Mouse (Mus musculus) ES-Bruce4 (cell line): ENCODE measurements around the gene Gm10358. TPM values are rescaled to one million over a fixed set of nuclear protein-coding genes. Genes with fewer than 3 reads are reported as not detected.
"Not testable (repeated sequence)": the region's sequence is repeated elsewhere in the genome, so short reads cannot be mapped to it uniquely, and the experiment has no call there.

ENCODE experiments used
- H3K27ac ChIP-seq: 2 replicates; pipeline ENCODE4 v1.5.1; 2012; ENCODE audit warnings: low read length, inconsistent platforms; ENCODE audit not compliant: insufficient read depth
- H3K27me3 ChIP-seq: 2 replicates; pipeline ENCODE4 v1.6.1; 2012; ENCODE audit warnings: mild to moderate bottlenecking, low read length, inconsistent platforms; ENCODE audit not compliant: control insufficient read depth, poor library complexity, insufficient read depth, severe bottlenecking
- H3K36me3 ChIP-seq: 2 replicates; pipeline ENCODE4 v1.6.1; 2012; ENCODE audit warnings: inconsistent platforms, mild to moderate bottlenecking, low read length, moderate library complexity; ENCODE audit not compliant: control insufficient read depth, poor library complexity, insufficient read depth, severe bottlenecking
- H3K4me1 ChIP-seq: one replicate; pipeline ENCODE4 v1.8.1; 2011; ENCODE audit warnings: low read length; ENCODE audit not compliant: control insufficient read depth, insufficient read depth
- H3K4me3 ChIP-seq: 2 replicates; pipeline ENCODE4 v1.5.1; 2011; ENCODE audit warnings: low read depth, mild to moderate bottlenecking, low read length
- H3K9ac ChIP-seq: 2 replicates; pipeline ENCODE4 v1.6.1; 2012; ENCODE audit warnings: low read depth, mild to moderate bottlenecking, inconsistent platforms; ENCODE audit not compliant: poor library complexity, severe bottlenecking
- H3K9me3 ChIP-seq: replicated peaks from 2 replicates; pipeline ENCODE4 v1.6.1; 2012; ENCODE audit warnings: mild to moderate bottlenecking, low read length, inconsistent platforms; ENCODE audit not compliant: control insufficient read depth, poor library complexity, insufficient read depth, severe bottlenecking
- CTCF ChIP-seq: IDR thresholded peaks from one replicate; pipeline ENCODE4 v1.8.1; 2011; ENCODE audit warnings: low read depth, low read length
- EP300 ChIP-seq: IDR thresholded peaks from 2 replicates; pipeline ENCODE4 v1.6.1; 2011; ENCODE audit warnings: low read depth, low read length; ENCODE audit not compliant: insufficient read depth
- POLR2A ChIP-seq: IDR thresholded peaks from one replicate; pipeline ENCODE4 v1.8.1; 2011; ENCODE audit warnings: low read length; ENCODE audit not compliant: insufficient read depth
- polyA plus RNA-seq: library from polyadenylated mRNA; stranded (reverse); fragments of >200 nt; gene quantifications from 2 replicates; pipeline ENCODE4 v1.2.4, GENCODE M21; 2011; ENCODE audit warnings: low read depth; ENCODE audit not compliant: missing spikeins, insufficient read depth, insufficient read length

Gm10358 gene
- polyA plus RNA-seq: 0.55 and 0.60 TPM in 2 replicates

- no peaks in the 10 kb centered on the region for H3K36me3 ChIP-seq
Measured at GRCm38 (mm10) chr8:75406489-75406888, at the start of gene Gm10358. TSS of gene Gm10358 (minus strand) at chr8:75406589.

DNA sequence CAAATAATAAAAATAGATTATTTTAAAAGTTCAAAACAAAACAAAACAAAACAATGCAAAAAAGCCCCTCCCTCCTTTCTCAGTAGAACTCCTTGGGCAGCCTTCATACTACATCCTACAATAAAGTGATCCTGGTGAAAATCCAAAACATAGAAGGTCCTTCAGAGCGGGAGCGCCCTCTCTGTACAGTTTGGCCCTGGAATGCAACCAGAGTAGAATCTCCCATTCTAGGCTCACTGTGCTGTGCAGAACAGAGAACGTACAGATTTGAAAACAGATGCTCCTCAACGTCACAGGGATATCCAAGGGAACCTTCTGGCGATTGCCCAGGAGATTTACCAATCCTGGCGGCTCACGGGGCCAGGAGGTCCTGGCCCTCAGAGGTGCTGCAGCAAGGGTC lies 42.0 kb upstream of the Gm10358 start, which contains the start of gene Iqcm:
Gene Iqcm (plus strand): TSS at position 301 of the 400 bp plus-strand sequence.
- Histone ChIP-seq H3K4me1 (no peaks in the 10 kb centered on the region), H3K27ac (no peak within 1 kb of the TSS), H3K27me3 (no peaks in the 10 kb centered on the region), H3K36me3 (no peaks in the 10 kb centered on the region), H3K9me3 (peaks cover 14% of the 10 kb centered on the region), H3K9ac (no peak within 1 kb of the TSS), H3K4me3 (no peak within 1 kb of the TSS)
- TF ChIP-seq POLR2A (no peak), EP300 (no peak), CTCF (no peak)

More at GRCm38 (mm10) chr8:75406489-75406888, at the start of gene Gm10358:
- Histone ChIP-seq H3K9ac (no peak within 1 kb of the TSS), H3K4me1 (no peaks in the 10 kb centered on the region), H3K27ac (no peak within 1 kb of the TSS), H3K4me3 (no peak within 1 kb of the TSS), H3K27me3 (no peaks in the 10 kb centered on the region), H3K9me3 (no peaks in the 10 kb centered on the region)
- no peak for TF ChIP-seq EP300
- no peak for TF ChIP-seq POLR2A
- TF ChIP-seq CTCF: no peak

DNA sequence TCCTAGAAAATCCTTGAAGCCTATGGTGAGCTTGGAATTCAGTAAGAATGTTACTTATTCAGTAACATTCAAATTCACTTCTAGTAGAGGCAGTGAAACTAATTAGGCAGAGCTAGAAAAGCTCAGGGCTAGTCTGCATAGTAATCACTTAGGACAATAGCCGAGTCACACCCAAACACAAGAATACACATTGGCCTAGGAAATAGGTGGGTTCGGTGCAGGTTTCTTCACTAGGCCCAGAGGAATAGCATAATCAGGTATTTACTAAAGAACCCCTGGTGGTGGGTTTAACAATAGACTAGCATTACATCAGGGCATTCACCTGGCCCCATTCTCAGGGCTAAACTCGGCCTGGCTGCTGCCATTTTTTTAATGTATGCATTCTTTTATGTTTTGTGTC lies 9.3 kb upstream of the Gm10358 start:
- H3K9me3 ChIP-seq: peaks cover 23% of the 10 kb centered on the region
- not testable (repeated sequence) for H3K4me1 ChIP-seq, H3K4me3 ChIP-seq, H3K27me3 ChIP-seq, H3K36me3 ChIP-seq, H3K9ac ChIP-seq
- TF ChIP-seq EP300: 0 out of 2 replicates have a peak, but pooled peaks have one; percentile 6
- H3K27ac ChIP-seq: peak overlapping the region; percentile 79

GRCm38 (mm10) chr8:75384770-75385290 lies 21.6 kb downstream of the Gm10358 start:
- no peaks in the 10 kb centered on the region for H3K27me3 ChIP-seq
- H3K9me3 ChIP-seq: no peaks in the 10 kb centered on the region
- H3K4me3 ChIP-seq: no peak overlapping the region
- no peaks in the 10 kb centered on the region for H3K4me1 ChIP-seq
- TF ChIP-seq POLR2A: no peak
- TF ChIP-seq EP300: no peak
- no peak for TF ChIP-seq CTCF
- H3K9ac ChIP-seq: no peak overlapping the region
- no peak overlapping the region for H3K27ac ChIP-seq
- H3K36me3 ChIP-seq: no peaks in the 10 kb centered on the region

GRCm38 (mm10) chr8:75375530-75376123 lies 30.8 kb downstream of the Gm10358 start:
- no peaks in the 10 kb centered on the region for H3K27me3 ChIP-seq
- H3K9ac ChIP-seq: no peak overlapping the region
- H3K27ac ChIP-seq: no peak overlapping the region
- no peak for TF ChIP-seq CTCF
- TF ChIP-seq POLR2A: no peak
- no peak for TF ChIP-seq EP300
- no peak overlapping the region for H3K4me3 ChIP-seq
- no peaks in the 10 kb centered on the region for H3K36me3 ChIP-seq
- no peaks in the 10 kb centered on the region for H3K9me3 ChIP-seq
- no peaks in the 10 kb centered on the region for H3K4me1 ChIP-seq

GRCm38 (mm10) chr8:75372006-75372405 lies 34.4 kb downstream of the Gm10358 start:
- Histone ChIP-seq H3K4me3 (no peak overlapping the region), H3K4me1 (no peaks in the 10 kb centered on the region), H3K9ac (no peak overlapping the region), H3K9me3 (no peaks in the 10 kb centered on the region), H3K27me3 (no peaks in the 10 kb centered on the region), H3K27ac (no peak overlapping the region), H3K36me3 (no peaks in the 10 kb centered on the region)
- no peak for TF ChIP-seq EP300

Other genes with a start within 250 kb of the Gm10358 start
- 7.6 and 9.4 TPM in 2 replicates for gene Rasd2, start 192.6 kb downstream of the Gm10358 start, polyA plus RNA-seq
- not detected in 2 replicates for gene Iqcm, start 42.1 kb upstream of the Gm10358 start, polyA plus RNA-seq